Mouse (Mus musculus) limb, embryonic 12.5 days (tissue): ENCODE data around the gene Ppm1h. TPM values are rescaled to one million over a fixed set of nuclear protein-coding genes. Genes with fewer than 3 reads are reported as not detected.

Source experiments
- ATAC-seq: fragments of 200-750 bp; cut with Nextera tagmentation; 2 replicates; pipeline ENCODE4 v1.8.0; 2017; ENCODE audit warnings: low read depth, moderate TSS enrichment; ENCODE audit not compliant: insufficient number of reproducible peaks, insufficient read depth, low FRiP score, low TSS enrichment
- H3K27ac ChIP-seq: fragments of 300-500 bp; sonication (generic); 2 replicates; pipeline ENCODE4 v1.5.1; 2016; ENCODE audit warnings: mild to moderate bottlenecking, moderate library complexity
- H3K27me3 ChIP-seq: fragments of 300-500 bp; sonication (generic); 2 replicates; pipeline ENCODE4 v1.6.1; 2016; ENCODE audit warnings: mild to moderate bottlenecking, moderate library complexity
- H3K36me3 ChIP-seq: fragments of 300-500 bp; sonication (generic); 2 replicates; pipeline ENCODE4 v1.6.1; 2016; ENCODE audit warnings: mild to moderate bottlenecking, moderate library complexity
- H3K4me1 ChIP-seq: fragments of 300-500 bp; sonication (generic); replicated peaks from 2 replicates; pipeline ENCODE4 v1.6.1; 2016
- H3K4me2 ChIP-seq: fragments of 300-500 bp; sonication (generic); 2 replicates; pipeline ENCODE4 v1.6.1; 2016; ENCODE audit warnings: mild to moderate bottlenecking, moderate library complexity
- H3K4me3 ChIP-seq: fragments of 300-500 bp; sonication (generic); replicated peaks from 2 replicates; pipeline ENCODE4 v1.5.1; 2016; ENCODE audit warnings: mild to moderate bottlenecking
- H3K9ac ChIP-seq: fragments of 300-500 bp; sonication (generic); replicated peaks from 2 replicates; pipeline ENCODE4 v1.6.1; 2016; ENCODE audit warnings: mild to moderate bottlenecking, moderate library complexity
- H3K9me3 ChIP-seq: fragments of 300-500 bp; sonication (generic); 2 replicates; pipeline ENCODE4 v1.6.1; 2016; ENCODE audit warnings: mild to moderate bottlenecking, moderate library complexity
- WGBS: fragments of 180-500 bp; shearing (Covaris S2); methylation state at CpG from one replicate; pipeline ENCODE4 v1.1.7; 2016; 5-methylcytosine and 5-hydroxymethylcytosine counted together
- polyA plus RNA-seq: library from polyadenylated mRNA; unstranded; fragments of >200 nt; fragmentation: Nextera tagmentation; extraction: Ambion mirVana; gene quantifications from 2 replicates; pipeline ENCODE4 v1.2.1, GENCODE M21; 2016

Gene Ppm1h
- polyA plus RNA-seq, 1 experiment from 2014 or later = 5.6 TPM

GRCm38 (mm10) chr10:122883823-122884743 is 205.5 kb downstream of the Ppm1h start:
- Histone ChIP-seq H3K4me1 (peaks cover 75% of the 10 kb centered on the region), H3K9me3 (no peaks in the 10 kb centered on the region), H3K4me2 (peak overlapping the region; percentile 18; the same call in 1 of the 2 replicates), H3K9ac (peak overlapping the region; percentile 51; the same call in 1 of the 2 replicates), H3K27ac (peak overlapping the region; percentile 75), H3K27me3 (no peaks in the 10 kb centered on the region), H3K36me3 (no peaks in the 10 kb centered on the region), H3K4me3 (no peak overlapping the region)
- WGBS = 32% methylated on average over 15 of the region's 15 CpGs
- peak; percentile 11; the same call in 1 of the 2 replicates for ATAC-seq

- H3K4me1 ChIP-seq = peaks cover 87% of the 10 kb centered on the region
- 85% methylated on average over 5 of the region's 5 CpGs for WGBS
- H3K27ac ChIP-seq = 0 out of 2 replicates have a peak overlapping the region, but pooled peaks have one; percentile 29
- no peak for ATAC-seq
- H3K36me3 ChIP-seq = no peaks in the 10 kb centered on the region
- no peak overlapping the region for H3K9ac ChIP-seq
- H3K9me3 ChIP-seq = no peaks in the 10 kb centered on the region
- H3K27me3 ChIP-seq = no peaks in the 10 kb centered on the region
- no peak overlapping the region for H3K4me2 ChIP-seq
- H3K4me3 ChIP-seq = no peak overlapping the region
Observed at GRCm38 (mm10) chr10:122885301-122885700, 206.7 kb downstream of the Ppm1h start.

GRCm38 (mm10) chr10:122886055-122886915 is 207.7 kb downstream of the Ppm1h start:
- H3K27ac ChIP-seq = peak overlapping the region; percentile 99
- no peaks in the 10 kb centered on the region for H3K9me3 ChIP-seq
- peak overlapping the region; percentile 30 for H3K4me3 ChIP-seq
- H3K4me2 ChIP-seq = peak overlapping the region; percentile 52
- peaks cover 91% of the 10 kb centered on the region for H3K4me1 ChIP-seq
- H3K36me3 ChIP-seq = no peaks in the 10 kb centered on the region
- WGBS = under 1% methylated on average over 26 of the region's 26 CpGs
- H3K9ac ChIP-seq = peak overlapping the region; percentile 65
- H3K27me3 ChIP-seq = no peaks in the 10 kb centered on the region
- ATAC-seq = peak; percentile 67

GRCm38 (mm10) chr10:122886916-122887527 is 208.5 kb downstream of the Ppm1h start:
- Histone ChIP-seq H3K27me3 (no peaks in the 10 kb centered on the region), H3K4me2 (peak overlapping the region; percentile 52), H3K36me3 (no peaks in the 10 kb centered on the region), H3K4me3 (peak overlapping the region; percentile 30), H3K9ac (peak overlapping the region; percentile 65), H3K4me1 (peaks cover 84% of the 10 kb centered on the region), H3K27ac (peak overlapping the region; percentile 99), H3K9me3 (no peaks in the 10 kb centered on the region)
- ATAC-seq = no peak
- WGBS = 18% methylated on average over 14 of the region's 14 CpGs

- Histone ChIP-seq H3K27me3 (no peaks in the 10 kb centered on the region), H3K4me2 (peak overlapping the region; percentile 52), H3K4me3 (no peak overlapping the region), H3K36me3 (no peaks in the 10 kb centered on the region), H3K4me1 (peaks cover 80% of the 10 kb centered on the region), H3K9ac (peak overlapping the region; percentile 2), H3K9me3 (no peaks in the 10 kb centered on the region), H3K27ac (peak overlapping the region; percentile 99)
- peak; percentile 32; the same call in 1 of the 2 replicates for ATAC-seq
- 26% methylated on average over 10 of the region's 10 CpGs for WGBS
Observed at GRCm38 (mm10) chr10:122887528-122888183, 209.1 kb downstream of the Ppm1h start.

GRCm38 (mm10) chr10:122890682-122891350 is 212.3 kb downstream of the Ppm1h start:
- H3K4me1 ChIP-seq = peaks cover 69% of the 10 kb centered on the region
- no peak overlapping the region for H3K4me3 ChIP-seq
- no peaks in the 10 kb centered on the region for H3K9me3 ChIP-seq
- no peaks in the 10 kb centered on the region for H3K27me3 ChIP-seq
- no peak overlapping the region for H3K4me2 ChIP-seq
- no peaks in the 10 kb centered on the region for H3K36me3 ChIP-seq
- no peak overlapping the region for H3K9ac ChIP-seq
- 87% methylated on average over 14 of the region's 14 CpGs for WGBS
- peak overlapping the region; percentile 46; the same call in 1 of the 2 replicates for H3K27ac ChIP-seq
- no peak for ATAC-seq

- Histone ChIP-seq H3K9ac (no peak overlapping the region), H3K36me3 (no peaks in the 10 kb centered on the region), H3K9me3 (no peaks in the 10 kb centered on the region), H3K27ac (peak overlapping the region; percentile 68; the same call in 1 of the 2 replicates), H3K4me3 (no peak overlapping the region), H3K4me1 (peaks cover 63% of the 10 kb centered on the region), H3K27me3 (no peaks in the 10 kb centered on the region), H3K4me2 (no peak overlapping the region)
- WGBS = 75% methylated on average over 6 of the region's 6 CpGs
- no peak for ATAC-seq
Observed at GRCm38 (mm10) chr10:122891461-122891860, 212.9 kb downstream of the Ppm1h start.

GRCm38 (mm10) chr10:122894555-122895069 is 216.1 kb downstream of the Ppm1h start:
- Histone ChIP-seq H3K4me3 (no peak overlapping the region), H3K4me1 (peaks cover 33% of the 10 kb centered on the region), H3K36me3 (no peaks in the 10 kb centered on the region), H3K27ac (peak overlapping the region; percentile 57), H3K9me3 (no peaks in the 10 kb centered on the region), H3K4me2 (no peak overlapping the region), H3K27me3 (no peaks in the 10 kb centered on the region), H3K9ac (no peak overlapping the region)
- 54% methylated on average over 12 of the region's 12 CpGs for WGBS
- peak; percentile 67 for ATAC-seq

GRCm38 (mm10) chr10:122895121-122895770 is 216.7 kb downstream of the Ppm1h start:
- H3K27me3 ChIP-seq = no peaks in the 10 kb centered on the region
- H3K4me3 ChIP-seq = no peak overlapping the region
- peak overlapping the region; percentile 57; the same call in 1 of the 2 replicates for H3K27ac ChIP-seq
- peaks cover 33% of the 10 kb centered on the region for H3K4me1 ChIP-seq
- ATAC-seq = peak; percentile 17; the same call in 1 of the 2 replicates
- WGBS = 79% methylated on average over 12 of the region's 12 CpGs
- no peaks in the 10 kb centered on the region for H3K36me3 ChIP-seq
- no peaks in the 10 kb centered on the region for H3K9me3 ChIP-seq
- no peak overlapping the region for H3K9ac ChIP-seq
- no peak overlapping the region for H3K4me2 ChIP-seq
